Mouse (Mus musculus) retina, postnatal 1 day (tissue): ENCODE data around the gene Stt3a.

Experiments
- DNase-seq: peaks from one replicate; pipeline ENCODE4 v3.0.0-alpha.2; 2012

Stt3a gene

DNA sequence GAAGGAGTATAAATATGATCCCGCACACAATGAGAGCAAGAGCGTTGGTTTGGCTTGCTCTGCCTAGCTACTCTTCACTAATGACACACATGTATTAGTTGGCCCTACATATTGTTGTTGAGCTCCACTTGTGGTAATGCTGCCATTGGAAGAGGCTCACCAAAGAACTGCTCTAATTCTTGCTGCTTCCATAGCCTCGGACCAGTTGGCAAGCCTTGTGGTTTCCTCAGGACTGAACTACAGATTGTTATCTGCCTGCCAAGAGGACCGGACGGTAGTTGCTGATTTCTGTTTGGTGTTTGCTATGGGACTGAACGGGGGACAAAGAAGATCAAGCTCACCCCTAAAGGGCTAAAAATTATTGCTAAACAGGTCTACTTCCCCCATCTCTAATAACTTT is 60.2 kb downstream of the Stt3a start:
- no peak for DNase-seq

DNA sequence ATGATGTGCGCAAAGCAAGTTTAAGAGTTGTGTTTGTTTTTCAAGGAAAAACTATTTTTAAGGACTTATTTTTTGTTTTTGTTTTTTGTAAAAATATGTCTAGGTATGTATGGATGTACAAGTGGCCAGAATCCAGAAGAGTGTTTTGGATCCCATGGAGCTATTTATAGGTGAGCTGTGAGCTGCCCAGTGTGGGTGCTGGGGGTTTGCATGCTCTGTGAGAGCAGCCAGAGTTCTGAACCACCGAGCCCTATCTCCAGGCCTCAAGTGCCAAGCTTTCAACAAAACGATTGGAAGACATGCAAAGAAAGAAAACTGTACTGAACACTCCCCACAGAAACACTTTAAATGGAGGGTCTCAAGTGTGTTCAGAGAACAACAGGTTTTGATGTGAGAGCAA is 61.6 kb downstream of the Stt3a start:
- DNase-seq: no peak

DNA sequence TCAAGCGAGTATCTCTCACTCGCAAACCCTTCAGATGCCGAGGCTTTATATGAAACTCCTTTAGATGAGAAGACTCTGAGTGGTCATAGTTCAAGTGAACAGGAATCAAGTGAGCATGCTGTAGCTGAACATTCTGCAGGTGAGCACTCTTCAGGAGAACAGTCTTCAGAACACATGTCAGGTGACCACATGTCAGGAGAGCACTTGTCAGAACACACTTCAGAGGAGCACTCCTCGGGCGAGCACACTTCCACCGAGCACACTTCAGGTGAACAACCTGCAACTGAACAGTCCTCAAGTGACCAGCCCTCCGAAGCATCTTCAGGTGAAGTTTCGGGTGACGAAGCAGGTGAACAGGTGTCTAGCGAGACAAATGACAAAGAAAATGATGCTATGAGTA is 73.2 kb downstream of the Stt3a start:
- DNase-seq: no peak

DNA sequence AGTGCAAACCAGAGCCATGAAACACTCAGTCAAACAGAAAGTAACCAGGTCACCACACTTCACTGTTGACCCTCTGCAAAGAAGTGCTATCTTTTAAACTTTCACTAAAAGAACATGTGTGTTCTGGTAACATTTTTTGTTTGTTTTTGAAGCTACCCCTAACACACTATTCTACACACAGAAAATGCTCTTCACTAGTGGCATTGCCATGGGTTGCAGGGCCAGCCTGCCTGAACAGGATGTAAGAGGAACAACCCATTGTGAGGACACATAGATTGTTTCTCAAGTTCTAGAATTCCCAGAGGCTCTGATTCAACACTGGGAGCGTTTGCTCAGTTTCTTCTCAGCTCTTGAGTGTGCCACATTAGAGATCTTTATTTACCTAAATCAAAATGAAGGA is 74.6 kb downstream of the Stt3a start, which contains the start of gene Acrv1:
TSS of gene Acrv1 (plus strand) at position 301 of the 400 bp plus-strand sequence.
- no peak for DNase-seq

DNA sequence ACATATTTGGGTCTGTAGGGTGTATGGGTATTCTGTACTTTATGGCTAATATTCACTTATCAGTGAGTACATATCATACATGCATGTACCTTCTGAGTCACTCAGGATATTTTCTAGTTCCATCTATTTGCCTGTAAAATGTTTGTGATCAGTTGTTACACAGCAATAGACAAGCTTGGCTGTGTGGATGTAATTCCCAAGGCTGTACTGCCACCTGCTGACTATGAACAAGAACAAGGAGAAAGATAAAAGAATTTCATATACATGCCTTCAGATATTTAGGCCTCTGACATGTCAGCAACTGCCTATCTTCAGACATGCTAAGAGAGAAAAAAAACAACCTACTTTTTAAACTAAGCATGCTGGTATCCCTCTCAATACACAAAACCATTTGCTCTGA is 80.2 kb downstream of the Stt3a start:
- DNase-seq: peak; percentile 6

DNA sequence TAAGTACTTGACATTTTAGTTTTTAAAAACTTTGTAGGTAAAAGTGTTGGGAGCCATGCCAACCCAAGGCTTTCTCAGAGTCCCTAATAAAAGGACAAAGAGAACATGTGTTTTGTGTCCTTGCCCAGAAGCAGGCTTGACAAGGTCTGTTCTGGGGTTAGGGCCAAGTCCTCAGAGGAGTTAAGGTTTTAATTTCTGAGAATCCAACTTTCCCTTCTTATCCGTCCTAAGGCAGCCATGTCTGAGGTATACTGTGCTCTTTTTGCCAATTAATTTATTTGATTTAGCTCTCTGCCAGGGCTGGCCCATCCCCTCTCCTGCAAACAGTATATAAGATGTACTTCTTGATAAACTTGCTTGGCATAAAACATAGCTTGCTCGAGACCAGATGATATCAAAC is 86.1 kb downstream of the Stt3a start:
- no peak for DNase-seq
